Mouse (Mus musculus): ENCODE measurements around the gene Map7d3. TPM values are rescaled to one million over a fixed set of nuclear protein-coding genes. Genes with fewer than 3 reads are reported as not detected.

Gene Map7d3
- polyA plus RNA-seq, 1 experiment from 2014 or later: 2.6 TPM

DNA sequence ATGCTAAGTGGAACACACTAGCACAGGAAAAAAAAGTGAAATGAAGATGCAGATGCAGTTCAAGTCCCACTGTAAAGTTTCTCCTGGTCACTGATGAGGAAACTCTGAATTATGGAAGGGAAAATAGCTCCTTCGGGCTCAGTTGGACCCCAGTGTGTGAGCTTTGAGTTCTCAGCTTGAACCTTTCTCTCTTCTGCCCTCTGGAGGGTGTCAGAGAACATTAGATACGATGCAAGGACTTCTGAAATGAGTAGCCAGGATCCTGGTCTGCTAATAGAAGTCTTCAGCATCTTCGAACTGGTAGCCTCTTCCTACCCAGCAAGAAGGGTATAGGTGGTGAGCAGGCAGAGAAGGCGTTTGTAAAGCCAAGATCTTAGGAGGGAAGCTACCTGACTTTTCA, 70.6 kb downstream of the Map7d3 start:
- Histone ChIP-seq H3K4me2 (replicated peaks; ENCODE audit: low read depth, low read length) (no peak overlapping the region), H3K27ac (ENCODE audit: low read length) (no peak overlapping the region), H3K27me3 (replicated peaks; ENCODE audit: insufficient read depth, low read length) (no peaks in the 10 kb centered on the region), H3K4me1 (ENCODE audit: insufficient read depth, low read depth, low read length) (no peaks in the 10 kb centered on the region), H3K9me3 (ENCODE audit: low read length) (no peaks in the 10 kb centered on the region), H3K4me3 (ENCODE audit: low read depth, low read length) (no peak overlapping the region), H3K9ac (replicated peaks; ENCODE audit: low read depth) (no peak overlapping the region), H3K36me3 (ENCODE audit: insufficient read depth, low read length) (no peaks in the 10 kb centered on the region)
- no peak for ATAC-seq
- no peak for DNase-seq (ENCODE audit: low spot score)
- TF ChIP-seq CTCF (IDR thresholded peaks at IDR 0.05): peak; percentile 49
- TF ChIP-seq EP300 (IDR thresholded peaks at IDR 0.05): no peak
- WGBS: 42% methylated on average over 4 of the region's 4 CpGs

Other genes starting within 250 kb of the Map7d3 start
- gene Mmgt1, start 224.3 kb downstream of the Map7d3 start, polyA plus RNA-seq (2015; fragmentation: Nextera tagmentation; extraction: Ambion mirVana): 11.8 and 12.1 TPM in 2 replicates
- 15.1 and 16.1 TPM in 2 replicates for gene Slc9a6, start 212.6 kb downstream of the Map7d3 start, polyA plus RNA-seq (2015; fragmentation: Nextera tagmentation; extraction: Ambion mirVana)
- 982 and 1,058 TPM in 2 replicates for gene Fhl1, start 90.5 kb downstream of the Map7d3 start, polyA plus RNA-seq (2015; fragmentation: Nextera tagmentation; extraction: Ambion mirVana)
- not detected in 2 replicates for gene Adgrg4, start 47.8 kb upstream of the Map7d3 start, polyA plus RNA-seq (2015; fragmentation: Nextera tagmentation; extraction: Ambion mirVana)
- not detected in 2 replicates for gene Brs3, start 220.7 kb upstream of the Map7d3 start, polyA plus RNA-seq (2015; fragmentation: Nextera tagmentation; extraction: Ambion mirVana)
- gene Htatsf1, start 231.3 kb upstream of the Map7d3 start, polyA plus RNA-seq (2015; fragmentation: Nextera tagmentation; extraction: Ambion mirVana): 46.3 and 47.8 TPM in 2 replicates

Measured in lung, postnatal 0 days (tissue).